In genomic region chr1:74505721-74506464, GRCm38 (mm10) we compare ENCODE assay signal across 8 mouse cellular contexts. TPM values are rescaled to one million over a fixed set of nuclear protein-coding genes. Genes with fewer than 3 reads are reported as not detected.
DNase-seq lines count a peak whose midpoint lies in the region; ATAC-seq and TF ChIP-seq lines count a peak whose summit lies in the region.

TSS of gene Cnot9 (plus strand) at chr1:74506058.

- no peak for TF ChIP-seq CTCF in C2C12 (IDR thresholded peaks at IDR 0.05; ENCODE audit: control insufficient read depth, insufficient read depth, insufficient read length)
- no peak for TF ChIP-seq CTCF in brain, embryonic 14.5 days (IDR thresholded peaks at IDR 0.05; ENCODE audit: borderline replicate concordance, extremely low read depth, insufficient read depth, insufficient read length)
- TF ChIP-seq CTCF in liver, adult 2 months (IDR thresholded peaks at IDR 0.05; ENCODE audit: low read depth, low read length), result no peak

- H3K9me3 ChIP-seq in erythroblast, embryonic 14.5 days (ENCODE audit: control insufficient read depth, low read length), result no peaks in the 10 kb centered on the region
- H3K9me3 ChIP-seq in heart, embryonic 11.5 days (replicated peaks; ENCODE audit: control insufficient read depth, low read length), result no peaks in the 10 kb centered on the region
- no peaks in the 10 kb centered on the region for H3K9me3 ChIP-seq in kidney, embryonic 16.5 days (ENCODE audit: low read length)

- ATAC-seq in heart, embryonic 11.5 days (replicated peaks; ENCODE audit: insufficient number of reproducible peaks, low FRiP score, low TSS enrichment), result peak; percentile 100
- ATAC-seq in kidney, embryonic 16.5 days (ENCODE audit: low FRiP score, low TSS enrichment), result peak; percentile 99

- H3K27ac ChIP-seq in heart, embryonic 11.5 days (ENCODE audit: low read depth, low read length), result peak within 1 kb of the TSS; percentile 94
- H3K27ac ChIP-seq in kidney, embryonic 16.5 days (ENCODE audit: low read length), result peak within 1 kb of the TSS; percentile 92
- peak within 1 kb of the TSS; percentile 90 for H3K27ac ChIP-seq in liver, adult 2 months (replicated peaks; ENCODE audit: insufficient read depth, low read depth, low read length)

- peak within 1 kb of the TSS; percentile 95 for H3K4me3 ChIP-seq in C2C12 (ENCODE audit: insufficient read depth, poor library complexity, severe bottlenecking)
- H3K4me3 ChIP-seq in erythroblast, embryonic 14.5 days (replicated peaks), result peak within 1 kb of the TSS; percentile 99
- peak within 1 kb of the TSS; percentile 97 for H3K4me3 ChIP-seq in heart, embryonic 11.5 days (ENCODE audit: low read depth, low read length)
- peak within 1 kb of the TSS; percentile 74 for H3K4me3 ChIP-seq in kidney, embryonic 16.5 days (ENCODE audit: low read length)
- peak within 1 kb of the TSS; percentile 82 for H3K4me3 ChIP-seq in liver, adult 2 months (ENCODE audit: insufficient read depth, low read depth, low read length)
- peak within 1 kb of the TSS; percentile 92 for H3K4me3 ChIP-seq in myocyte

- peaks cover 63% of the 10 kb centered on the region for H3K4me1 ChIP-seq in erythroblast, embryonic 14.5 days (ENCODE audit: control insufficient read depth)
- peaks cover 20% of the 10 kb centered on the region for H3K4me1 ChIP-seq in heart, embryonic 11.5 days (ENCODE audit: control insufficient read depth, insufficient read depth, low read length)
- H3K4me1 ChIP-seq in kidney, embryonic 16.5 days (ENCODE audit: insufficient read depth, low read length), result peaks cover 30% of the 10 kb centered on the region
- peaks cover 6% of the 10 kb centered on the region; the same call in 1 of the 2 replicates for H3K4me1 ChIP-seq in liver, adult 2 months (ENCODE audit: control insufficient read depth, insufficient read depth, low read length)

- H3K9ac ChIP-seq in heart, embryonic 11.5 days (ENCODE audit: low read depth, low read length), result peak within 1 kb of the TSS; percentile 97
- H3K9ac ChIP-seq in kidney, embryonic 16.5 days (replicated peaks; ENCODE audit: low read length), result peak within 1 kb of the TSS; percentile 95
- H3K9ac ChIP-seq in liver, adult 2 months (ENCODE audit: low read depth, low read length), result peak within 1 kb of the TSS; percentile 75

- H3ac ChIP-seq in C2C12 (ENCODE audit: control insufficient read depth, insufficient read length, low read depth), result peak within 1 kb of the TSS; percentile 97
- peak within 1 kb of the TSS; percentile 40 for H3ac ChIP-seq in myocyte (ENCODE audit: control insufficient read depth, insufficient read length)

- peaks cover 83% of the 10 kb centered on the region for H3K79me3 ChIP-seq in C2C12 (ENCODE audit: low read depth)

- no peaks in the 10 kb centered on the region for H3K27me3 ChIP-seq in C2C12 (ENCODE audit: control insufficient read depth, insufficient read depth, insufficient read length)
- no peaks in the 10 kb centered on the region for H3K27me3 ChIP-seq in erythroblast, embryonic 14.5 days (ENCODE audit: control insufficient read depth)
- H3K27me3 ChIP-seq in heart, embryonic 11.5 days (ENCODE audit: control insufficient read depth, insufficient read depth, low read length), result no peaks in the 10 kb centered on the region
- no peaks in the 10 kb centered on the region for H3K27me3 ChIP-seq in kidney, embryonic 16.5 days (ENCODE audit: insufficient read depth, low read length)
- H3K27me3 ChIP-seq in liver, adult 2 months (ENCODE audit: control insufficient read depth, insufficient read depth, low read length), result no peaks in the 10 kb centered on the region
- no peaks in the 10 kb centered on the region for H3K27me3 ChIP-seq in myocyte (ENCODE audit: control insufficient read depth, insufficient read depth, insufficient read length)
- H3K27me3 ChIP-seq in splenic B cell, adult 2 months (ENCODE audit: control insufficient read depth, insufficient read depth, low read length, poor library complexity, severe bottlenecking), result no peaks in the 10 kb centered on the region

- H3K4me2 ChIP-seq in heart, embryonic 11.5 days, result peak within 1 kb of the TSS; percentile 77
- peak within 1 kb of the TSS; percentile 81 for H3K4me2 ChIP-seq in kidney, embryonic 16.5 days (replicated peaks; ENCODE audit: low read depth, low read length)
- peak within 1 kb of the TSS; percentile 99 for H3K4me2 ChIP-seq in myocyte (ENCODE audit: low read depth)

- WGBS in heart, embryonic 11.5 days (ENCODE audit: insufficient replicate concordance), result 0% methylated on average over 64 of the region's 64 CpGs
- under 1% methylated on average over 64 of the region's 64 CpGs for WGBS in kidney, embryonic 16.5 days
- under 1% methylated on average over 64 of the region's 64 CpGs for WGBS in liver, adult 2 months

- peak; percentile 51; the same call in 1 of the 2 replicates for TF ChIP-seq POLR2A in brain, embryonic 14.5 days (IDR thresholded peaks at IDR 0.05; ENCODE audit: borderline replicate concordance, extremely low read depth, insufficient read depth, insufficient read length, poor library complexity, severe bottlenecking)
- TF ChIP-seq POLR2A in liver, adult 2 months (IDR thresholded peaks at IDR 0.05; ENCODE audit: extremely low read depth, insufficient read depth, low read length), result peak; percentile 61
- peak; percentile 78 for TF ChIP-seq POLR2A in myocyte (IDR thresholded peaks at IDR 0.05; ENCODE audit: insufficient read length, low read depth)

- peaks cover 37% of the 10 kb centered on the region for H3K36me3 ChIP-seq in C2C12 (ENCODE audit: control insufficient read depth, insufficient read depth)
- H3K36me3 ChIP-seq in erythroblast, embryonic 14.5 days (ENCODE audit: control insufficient read depth), result peaks cover 50% of the 10 kb centered on the region
- H3K36me3 ChIP-seq in heart, embryonic 11.5 days (ENCODE audit: control insufficient read depth, insufficient read depth, low read length), result no peaks in the 10 kb centered on the region
- peaks cover 3% of the 10 kb centered on the region; the same call in 1 of the 2 replicates for H3K36me3 ChIP-seq in kidney, embryonic 16.5 days (ENCODE audit: insufficient read depth, low read length)
- H3K36me3 ChIP-seq in liver, adult 2 months (ENCODE audit: control insufficient read depth, insufficient read depth, low read length), result no peaks in the 10 kb centered on the region; the same call in 1 of the 2 replicates
- H3K36me3 ChIP-seq in myocyte (ENCODE audit: control insufficient read depth, insufficient read depth), result no peaks in the 10 kb centered on the region
- H3K36me3 ChIP-seq in splenic B cell, adult 2 months (ENCODE audit: control insufficient read depth, insufficient read depth, low read length, poor library complexity, severe bottlenecking), result no peaks in the 10 kb centered on the region

- peak; percentile 100 for DNase-seq in brain, embryonic 14.5 days (ENCODE audit: low read depth)
- peak; percentile 94 for DNase-seq in liver, adult 2 months (ENCODE audit: extremely low read depth, low read depth, low spot score)
- DNase-seq in splenic B cell, adult 2 months (ENCODE audit: low read depth, low spot score), result peak; percentile 99

- H3K79me2 ChIP-seq in C2C12 (ENCODE audit: control insufficient read depth, insufficient read depth) (peaks cover 96% of the 10 kb centered on the region), myocyte (ENCODE audit: control insufficient read depth, insufficient read depth) (peaks cover 88% of the 10 kb centered on the region)
- peaks cover 14% of the 10 kb centered on the region; the same call in 1 of the 2 replicates for H3K79me2 ChIP-seq in liver, adult 2 months (ENCODE audit: control insufficient read depth, insufficient read depth, low read length)

TF ChIP-seq in C2C12, 6 proteins besides CTCF, POLR2A, EP300 and RAD21:
- TF ChIP-seq MAX (IDR thresholded peaks at IDR 0.05), result peak; percentile 83
- TF ChIP-seq FOSL1 (IDR thresholded peaks at IDR 0.05; ENCODE audit: insufficient read depth, low read length, poor library complexity, severe bottlenecking), result no peak

TF ChIP-seq in myocyte, 11 proteins besides CTCF, POLR2A, EP300 and RAD21:
- TF ChIP-seq POLR2AphosphoS2 (IDR thresholded peaks at IDR 0.05; ENCODE audit: insufficient read length, low read depth) (peak; percentile 75), TCF3 (IDR thresholded peaks at IDR 0.05; ENCODE audit: insufficient read length, low read depth) (no peak), E2F4 (IDR thresholded peaks at IDR 0.05; ENCODE audit: insufficient read depth) (peak; percentile 68), TCF12 (IDR thresholded peaks at IDR 0.05; ENCODE audit: insufficient read depth, poor library complexity, severe bottlenecking) (no peak), SRF (IDR thresholded peaks at IDR 0.05; ENCODE audit: control insufficient read depth, insufficient read length, low read depth) (peak; percentile 92)
TF ChIP-seq in myocyte: peak in this region for 3.

RNA-seq across cellular contexts. Expression of gene Cnot9, which starts in this region (rescaled TPM):
- polyA plus RNA-seq in C2C12 (2012; fragmentation: generic; extraction: Trizol) (52.4 TPM), myocyte (2012; fragmentation: generic; extraction: Trizol) (24.4 TPM)
- polyA plus RNA-seq in brain, embryonic 14.5 days (2012; rRNA removed), result 53.1 and 56.2 TPM in 2 replicates
- 0.78 and 0.87 TPM in 2 replicates for polyA plus RNA-seq in erythroblast, embryonic 14.5 days (2012)
- 41.4 and 48.7 TPM in 2 replicates for polyA plus RNA-seq in heart, embryonic 11.5 days (2014; fragmentation: Nextera tagmentation; extraction: Ambion mirVana)
- 63.7 and 71.7 TPM in 2 replicates for polyA plus RNA-seq in kidney, embryonic 16.5 days (2015; fragmentation: Nextera tagmentation; extraction: Ambion mirVana)
- total RNA-seq in liver, adult 2 months (2014; rRNA removed), result 8.5 and 10.5 TPM in 2 replicates
- 9.6 and 10.7 TPM in 2 replicates for polyA plus RNA-seq in liver, adult 2 months (2012; rRNA removed)

Comparison
In these comparisons a context has a peak if more than half of its experiments do, and no peak if none do; other contexts are left out.
1. Peak in every context shown above with its lines: DNase-seq, ATAC-seq, H3K4me3 ChIP-seq and H3K27ac ChIP-seq.